Mouse (Mus musculus): ENCODE measurements around the gene Trappc13.
A peak's percentile ranks its signal among the peaks of the same experiment; 100 is the strongest.
"Not testable (repeated sequence)": the region's sequence is repeated elsewhere in the genome, so short reads cannot be mapped to it uniquely, and the experiment has no call there.

Gene Trappc13

GRCm38 (mm10) chr13:104177796-104178649 lies at the start of gene Trappc13:
Gene Trappc13, minus strand, starts transcription at chr13:104178469.
- no peak for DNase-seq (ENCODE audit: low read depth, low spot score)

DNA sequence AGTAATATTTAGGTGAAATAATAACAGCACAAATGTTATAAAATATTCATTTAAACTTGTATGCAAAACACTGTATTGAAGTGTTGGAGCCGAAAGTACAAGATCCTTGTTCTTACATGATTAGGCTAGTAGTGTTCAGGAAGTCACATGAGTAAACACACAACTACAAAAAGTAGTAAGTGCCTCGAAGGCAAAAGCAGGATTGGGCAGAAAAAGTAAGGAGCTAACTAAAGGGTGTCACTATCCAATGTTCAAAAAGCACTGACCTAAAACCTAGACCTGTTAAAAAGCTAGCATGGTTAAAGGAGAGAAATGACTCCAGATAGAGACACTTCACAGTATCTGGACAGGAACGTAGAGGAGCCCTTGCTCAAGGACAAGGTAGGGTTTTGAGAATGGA lies 49.2 kb upstream of the Trappc13 start:
- no peak for DNase-seq (ENCODE audit: low read depth, low spot score)

GRCm38 (mm10) chr13:104204313-104204712 lies 26.0 kb upstream of the Trappc13 start:
- no peak for DNase-seq (ENCODE audit: low read depth, low spot score)

- DNase-seq (ENCODE audit: low read depth, low spot score): not testable (repeated sequence)
Observed at GRCm38 (mm10) chr13:104195891-104196290, 17.6 kb upstream of the Trappc13 start.

DNA sequence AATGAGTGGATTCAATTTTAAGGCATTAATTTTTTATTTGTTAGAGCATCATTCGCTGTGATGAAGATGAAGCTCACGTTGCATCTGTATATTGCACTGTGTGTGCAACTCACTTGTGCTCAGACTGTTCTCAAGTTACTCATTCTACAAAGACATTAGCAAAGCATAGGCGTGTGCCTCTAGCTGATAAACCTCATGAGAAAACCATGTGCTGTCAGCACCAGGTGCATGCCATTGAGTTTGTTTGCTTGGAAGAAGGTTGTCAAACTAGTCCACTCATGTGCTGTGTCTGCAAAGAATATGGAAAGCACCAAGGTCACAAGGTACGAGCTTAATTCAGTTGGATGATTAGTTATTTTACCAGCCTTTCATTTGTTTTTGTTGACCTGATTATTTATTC lies 9.1 kb upstream of the Trappc13 start:
- DNase-seq (ENCODE audit: low read depth, low spot score): no peak

DNA sequence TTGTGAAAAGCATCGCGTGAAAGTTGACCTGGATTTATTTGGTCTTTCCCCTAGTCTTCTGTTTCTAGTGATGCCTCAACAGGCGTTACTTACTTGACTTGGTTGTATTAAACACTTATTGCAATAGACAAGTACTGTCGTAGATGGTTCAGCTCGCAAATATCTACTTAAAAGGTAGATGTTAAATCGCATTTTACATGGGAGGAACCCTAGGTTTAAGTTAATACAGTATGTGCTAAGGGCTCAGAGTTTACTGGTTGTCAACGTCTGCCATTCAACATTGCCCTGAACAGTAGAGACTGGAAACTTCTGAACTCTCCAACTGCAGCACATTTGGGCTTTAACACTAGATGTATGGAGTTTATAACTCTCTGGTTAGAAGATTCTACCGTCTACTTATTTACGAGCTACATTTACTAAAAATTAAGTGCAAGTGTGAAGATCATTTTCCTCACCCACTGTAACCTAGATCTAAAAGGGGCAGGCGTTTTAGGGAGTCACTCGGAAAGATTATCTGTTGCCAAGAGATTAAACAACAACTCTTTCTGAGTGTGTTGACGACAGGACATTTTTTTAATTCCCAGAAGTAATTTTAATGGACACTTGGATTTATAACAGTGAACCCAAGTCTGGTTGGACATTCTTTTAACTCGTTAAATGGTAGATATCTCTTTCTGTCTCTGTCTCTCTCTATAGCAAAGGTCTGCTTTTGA lies 1.1 kb upstream of the Trappc13 start:
- no peak for DNase-seq (ENCODE audit: low read depth, low spot score)

DNA sequence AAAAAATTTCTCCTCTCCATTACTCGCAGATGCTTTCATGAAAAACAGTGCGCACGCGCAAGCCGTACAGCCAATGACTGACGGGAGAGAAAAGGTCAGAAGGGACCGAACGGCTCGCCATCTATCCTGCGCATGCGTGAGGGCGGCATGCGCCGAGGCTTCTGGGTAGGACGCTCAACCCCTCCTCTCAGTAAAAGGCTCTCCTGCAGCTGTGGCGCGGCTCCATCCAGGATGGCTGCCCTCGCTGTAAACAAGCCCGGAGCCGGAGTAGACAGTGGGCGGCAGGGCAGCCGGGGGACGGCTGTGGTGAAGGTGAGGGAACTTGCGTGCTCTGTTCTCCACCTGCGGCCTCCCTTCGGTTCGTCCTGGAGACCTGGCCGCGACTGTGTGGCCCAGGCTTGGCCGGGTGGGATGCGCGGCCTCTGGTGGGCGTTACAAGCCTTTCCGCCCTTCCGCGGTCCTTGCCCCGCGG lies 417 bp upstream of the Trappc13 start, which contains the start of gene Trim23:
TSS of gene Trim23 (plus strand) at position 148 of the 472 bp plus-strand sequence.
- DNase-seq (ENCODE audit: low read depth, low spot score): peak; percentile 99

- DNase-seq (ENCODE audit: low read depth, low spot score): no peak
Observed at GRCm38 (mm10) chr13:104176874-104177273, 1.4 kb downstream of the Trappc13 start.

- DNase-seq (ENCODE audit: low read depth, low spot score): no peak
Observed at GRCm38 (mm10) chr13:104172498-104172897, 5.8 kb downstream of the Trappc13 start.

GRCm38 (mm10) chr13:104171711-104172110 lies 6.6 kb downstream of the Trappc13 start:
- no peak for DNase-seq (ENCODE audit: low read depth, low spot score)

- DNase-seq (ENCODE audit: low read depth, low spot score): no peak
Observed at GRCm38 (mm10) chr13:104155686-104156085, 22.6 kb downstream of the Trappc13 start.

GRCm38 (mm10) chr13:104155106-104155505 lies 23.2 kb downstream of the Trappc13 start:
- no peak for DNase-seq (ENCODE audit: low read depth, low spot score)

GRCm38 (mm10) chr13:104154180-104154579 lies 24.1 kb downstream of the Trappc13 start:
- DNase-seq (ENCODE audit: low read depth, low spot score): no peak

GRCm38 (mm10) chr13:104145646-104146045 lies 32.6 kb downstream of the Trappc13 start:
- DNase-seq (ENCODE audit: low read depth, low spot score): no peak

- DNase-seq (ENCODE audit: low read depth, low spot score): no peak
Observed at GRCm38 (mm10) chr13:104144871-104145270, 33.4 kb downstream of the Trappc13 start.

GRCm38 (mm10) chr13:104139369-104140209 lies 38.7 kb downstream of the Trappc13 start:
- DNase-seq (ENCODE audit: low read depth, low spot score): peak; percentile 77

DNA sequence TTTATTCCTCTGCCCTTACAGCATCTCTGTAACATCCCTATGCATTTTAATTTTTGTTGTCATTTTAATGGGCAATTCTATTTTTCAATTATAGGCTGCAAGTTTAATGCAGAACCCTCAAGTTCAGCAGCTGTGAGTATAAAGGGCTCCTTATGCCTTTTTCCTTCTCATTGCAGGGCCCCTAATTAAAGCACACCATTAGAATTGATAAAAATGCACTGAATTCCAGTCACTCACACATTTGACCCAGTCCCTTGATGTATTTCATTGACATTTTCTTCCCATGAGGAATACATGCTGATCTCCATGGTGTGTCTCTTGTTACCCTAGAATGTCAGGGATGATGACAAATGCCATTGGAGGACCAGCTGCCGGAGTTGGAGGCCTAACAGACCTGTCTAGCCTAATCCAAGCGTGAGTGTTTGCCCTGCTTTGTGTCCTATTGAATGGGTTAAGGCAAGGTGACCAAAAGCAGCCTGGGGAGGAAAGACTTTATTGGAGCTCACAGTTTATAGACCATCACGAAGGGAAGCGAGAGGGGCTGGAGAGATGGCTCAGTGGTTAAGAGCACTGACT lies 43.7 kb downstream of the Trappc13 start:
- DNase-seq (ENCODE audit: low read depth, low spot score): no peak

- DNase-seq (ENCODE audit: low read depth, low spot score): no peak
Observed at GRCm38 (mm10) chr13:104132561-104132960, 45.7 kb downstream of the Trappc13 start.

DNA sequence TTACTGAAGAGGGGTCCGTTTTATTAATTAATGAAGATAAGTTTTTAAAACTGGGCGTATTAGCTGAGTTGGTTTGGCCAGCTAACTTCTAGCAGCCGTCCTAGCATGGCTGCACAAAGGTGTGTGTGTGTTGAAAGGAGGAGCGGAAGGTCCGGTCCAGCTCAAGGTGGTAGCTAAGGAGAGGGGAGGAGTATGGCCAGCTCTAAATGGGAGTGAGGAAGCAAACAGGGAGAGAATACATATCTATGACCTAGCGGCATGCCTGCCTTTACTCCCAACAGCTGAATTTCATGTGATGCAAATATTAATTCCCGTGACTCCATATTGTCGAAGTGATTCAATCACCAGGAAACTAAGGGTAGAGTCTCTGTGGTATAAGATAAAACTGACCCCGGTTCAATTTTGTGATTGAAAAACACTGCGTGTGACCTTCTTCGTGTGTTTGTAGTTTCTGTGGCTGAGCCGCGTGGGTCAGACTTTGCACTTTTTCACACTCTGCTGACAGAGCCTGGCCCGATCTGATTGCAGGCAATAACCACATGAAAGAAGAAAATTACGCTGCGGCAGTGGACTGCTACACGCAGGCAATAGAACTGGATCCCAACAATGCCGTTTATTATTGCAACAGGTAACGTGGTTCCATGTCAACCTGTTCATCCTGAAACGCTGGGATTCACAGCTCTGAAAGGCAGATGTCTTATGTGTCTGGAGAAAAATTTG lies 54.4 kb downstream of the Trappc13 start:
- no peak for DNase-seq (ENCODE audit: low read depth, low spot score)

GRCm38 (mm10) chr13:104122078-104122840 lies 56.0 kb downstream of the Trappc13 start:
- DNase-seq (ENCODE audit: low read depth, low spot score): no peak

All from forelimb bud, embryonic 11.5 days (tissue).